Mouse (Mus musculus) testis, adult 2 months (tissue): Measurements from ENCODE around the gene Tmem184c.

ENCODE experiments used
- CTCF ChIP-seq: fragments of 200-500 bp; IDR thresholded peaks from 2 replicates; pipeline ENCODE4 v1.5.1; 2012; ENCODE audit warnings: low read depth, mild to moderate bottlenecking, inconsistent platforms, low read length, moderate library complexity; ENCODE audit not compliant: control insufficient read depth, insufficient read depth, insufficient replicate concordance
- POLR2A ChIP-seq: fragments of 200-500 bp; IDR thresholded peaks from 2 replicates; pipeline ENCODE4 v1.6.1; 2012; ENCODE audit warnings: low read depth, mild to moderate bottlenecking, inconsistent platforms, low read length, moderate library complexity; ENCODE audit not compliant: control insufficient read depth

DNA sequence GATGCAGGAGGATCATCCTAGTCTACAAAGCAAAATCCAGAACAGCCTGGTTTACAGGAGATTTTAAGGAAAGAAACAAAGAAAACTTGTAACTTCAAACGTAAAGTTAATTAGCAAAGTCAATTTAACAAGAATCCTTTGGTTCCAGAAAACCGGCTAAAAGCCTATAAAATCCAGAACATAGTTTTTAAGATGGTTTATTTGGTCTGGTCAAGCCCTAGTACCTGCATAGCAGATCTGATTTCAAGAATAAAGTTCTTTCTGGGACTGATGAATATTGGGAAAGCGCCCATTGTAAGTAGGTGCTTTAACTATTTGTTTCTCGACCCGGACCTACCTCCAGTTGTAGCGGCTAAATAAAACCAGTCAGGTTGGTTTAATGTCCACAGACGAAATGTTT is 877 bp downstream of the Tmem184c start:
- TF ChIP-seq POLR2A (no peak), CTCF (no peak)
